Mouse (Mus musculus): ENCODE data around the gene Card10. TPM values are rescaled to one million over a fixed set of nuclear protein-coding genes. Genes with fewer than 3 reads are reported as not detected.

The Card10 gene
- polyA plus RNA-seq, 1 experiment from 2014 or later: 3.7 TPM

DNA sequence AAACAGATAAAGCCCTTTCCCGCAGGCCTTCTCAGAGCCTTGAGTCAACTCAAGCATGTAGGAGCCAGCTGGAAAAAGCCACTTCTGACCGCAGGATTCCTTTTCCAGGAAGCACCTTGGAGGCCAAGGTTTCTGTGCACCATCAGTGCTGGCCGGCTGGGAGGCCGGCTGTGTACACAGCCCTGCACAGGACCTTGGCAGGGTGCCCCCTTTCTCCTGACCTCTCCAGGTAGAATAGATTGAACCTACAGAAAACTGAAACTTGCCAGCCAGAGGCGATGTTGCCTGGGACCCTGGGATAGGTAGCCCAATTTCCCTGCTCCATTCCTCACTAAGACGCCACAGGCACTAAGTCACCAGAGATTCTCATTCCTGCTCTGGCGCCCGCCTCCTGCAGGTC is 43.0 kb upstream of the Card10 start:
- Histone ChIP-seq H3K4me1 (ENCODE audit: control insufficient read depth, insufficient read depth, low read length) (peaks cover 45% of the 10 kb centered on the region), H3K4me3 (ENCODE audit: low read depth, low read length) (peak overlapping the region; percentile 70), H3K4me2 (peak overlapping the region; percentile 78), H3K9me3 (replicated peaks; ENCODE audit: control insufficient read depth, low read length) (no peaks in the 10 kb centered on the region), H3K27ac (ENCODE audit: low read depth, low read length) (0 out of 2 replicates have a peak overlapping the region, but pooled peaks have one; percentile 23), H3K27me3 (ENCODE audit: control insufficient read depth, insufficient read depth, low read length) (peaks cover 4% of the 10 kb centered on the region), H3K9ac (ENCODE audit: low read depth, low read length) (peak overlapping the region; percentile 48; the same call in 1 of the 2 replicates), H3K36me3 (ENCODE audit: control insufficient read depth, insufficient read depth, low read length) (no peaks in the 10 kb centered on the region; the same call in 1 of the 2 replicates)
- WGBS (ENCODE audit: insufficient replicate concordance): 73% methylated on average over 8 of the region's 8 CpGs
- no peak for ATAC-seq (replicated peaks; ENCODE audit: insufficient number of reproducible peaks, low FRiP score, low TSS enrichment)

DNA sequence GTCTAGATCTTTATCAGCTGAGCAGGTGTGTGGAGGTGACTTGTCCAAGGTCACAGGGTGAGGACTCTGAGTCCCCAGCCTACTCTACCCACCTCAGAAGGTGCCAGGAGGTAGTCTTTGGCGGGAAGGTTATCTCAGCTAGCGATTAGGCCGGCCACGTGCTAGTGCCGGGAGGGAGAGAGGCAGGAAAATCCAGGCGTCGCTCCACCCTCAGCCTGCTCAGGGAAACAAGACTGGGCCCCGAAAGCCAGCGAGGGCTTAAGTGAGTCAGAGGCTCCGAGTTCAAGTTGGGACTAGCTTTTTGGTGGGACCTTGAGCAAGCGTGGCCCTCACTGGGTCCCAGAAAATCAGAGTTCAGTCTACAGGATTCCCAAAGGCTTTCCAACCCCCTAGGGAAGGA is 42.5 kb upstream of the Card10 start:
- peak overlapping the region; percentile 78 for H3K4me2 ChIP-seq
- H3K4me1 ChIP-seq (ENCODE audit: control insufficient read depth, insufficient read depth, low read length): peaks cover 44% of the 10 kb centered on the region
- no peak for ATAC-seq (replicated peaks; ENCODE audit: insufficient number of reproducible peaks, low FRiP score, low TSS enrichment)
- H3K9me3 ChIP-seq (replicated peaks; ENCODE audit: control insufficient read depth, low read length): no peaks in the 10 kb centered on the region
- WGBS (ENCODE audit: insufficient replicate concordance): 27% methylated on average over 11 of the region's 11 CpGs
- H3K27ac ChIP-seq (ENCODE audit: low read depth, low read length): peak overlapping the region; percentile 23; the same call in 1 of the 2 replicates
- H3K36me3 ChIP-seq (ENCODE audit: control insufficient read depth, insufficient read depth, low read length): no peaks in the 10 kb centered on the region; the same call in 1 of the 2 replicates
- H3K27me3 ChIP-seq (ENCODE audit: control insufficient read depth, insufficient read depth, low read length): peaks cover 6% of the 10 kb centered on the region
- H3K9ac ChIP-seq (ENCODE audit: low read depth, low read length): peak overlapping the region; percentile 48; the same call in 1 of the 2 replicates
- peak overlapping the region; percentile 70 for H3K4me3 ChIP-seq (ENCODE audit: low read depth, low read length)

DNA sequence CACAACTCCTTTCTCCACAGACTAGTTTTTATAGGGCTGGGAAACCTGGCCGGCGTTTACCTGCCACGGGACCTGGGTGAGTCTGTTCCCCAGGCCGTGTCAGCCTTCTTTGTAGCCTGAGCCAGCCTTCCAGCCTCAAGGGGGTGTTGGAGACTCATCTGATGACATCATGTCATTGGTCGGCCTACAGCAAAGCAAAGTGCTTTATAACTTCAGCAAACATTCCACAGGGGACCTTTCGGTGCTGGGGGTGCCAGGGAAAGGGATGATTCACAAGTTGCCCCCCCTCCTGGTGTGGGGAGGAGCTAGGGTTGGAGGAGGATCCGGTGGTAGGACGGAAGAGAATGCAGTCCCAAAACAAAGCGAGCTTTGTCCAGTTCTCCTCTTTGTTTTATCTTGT is 41.9 kb upstream of the Card10 start:
- H3K36me3 ChIP-seq (ENCODE audit: control insufficient read depth, insufficient read depth, low read length): no peaks in the 10 kb centered on the region; the same call in 1 of the 2 replicates
- peak overlapping the region; percentile 93 for H3K27ac ChIP-seq (ENCODE audit: low read depth, low read length)
- no peak for ATAC-seq (replicated peaks; ENCODE audit: insufficient number of reproducible peaks, low FRiP score, low TSS enrichment)
- no peaks in the 10 kb centered on the region for H3K9me3 ChIP-seq (replicated peaks; ENCODE audit: control insufficient read depth, low read length)
- peaks cover 44% of the 10 kb centered on the region for H3K4me1 ChIP-seq (ENCODE audit: control insufficient read depth, insufficient read depth, low read length)
- peak overlapping the region; percentile 78 for H3K4me2 ChIP-seq
- H3K27me3 ChIP-seq (ENCODE audit: control insufficient read depth, insufficient read depth, low read length): peaks cover 6% of the 10 kb centered on the region
- H3K9ac ChIP-seq (ENCODE audit: low read depth, low read length): peak overlapping the region; percentile 91
- H3K4me3 ChIP-seq (ENCODE audit: low read depth, low read length): peak overlapping the region; percentile 70
- 27% methylated on average over 9 of the region's 9 CpGs for WGBS (ENCODE audit: insufficient replicate concordance)

DNA sequence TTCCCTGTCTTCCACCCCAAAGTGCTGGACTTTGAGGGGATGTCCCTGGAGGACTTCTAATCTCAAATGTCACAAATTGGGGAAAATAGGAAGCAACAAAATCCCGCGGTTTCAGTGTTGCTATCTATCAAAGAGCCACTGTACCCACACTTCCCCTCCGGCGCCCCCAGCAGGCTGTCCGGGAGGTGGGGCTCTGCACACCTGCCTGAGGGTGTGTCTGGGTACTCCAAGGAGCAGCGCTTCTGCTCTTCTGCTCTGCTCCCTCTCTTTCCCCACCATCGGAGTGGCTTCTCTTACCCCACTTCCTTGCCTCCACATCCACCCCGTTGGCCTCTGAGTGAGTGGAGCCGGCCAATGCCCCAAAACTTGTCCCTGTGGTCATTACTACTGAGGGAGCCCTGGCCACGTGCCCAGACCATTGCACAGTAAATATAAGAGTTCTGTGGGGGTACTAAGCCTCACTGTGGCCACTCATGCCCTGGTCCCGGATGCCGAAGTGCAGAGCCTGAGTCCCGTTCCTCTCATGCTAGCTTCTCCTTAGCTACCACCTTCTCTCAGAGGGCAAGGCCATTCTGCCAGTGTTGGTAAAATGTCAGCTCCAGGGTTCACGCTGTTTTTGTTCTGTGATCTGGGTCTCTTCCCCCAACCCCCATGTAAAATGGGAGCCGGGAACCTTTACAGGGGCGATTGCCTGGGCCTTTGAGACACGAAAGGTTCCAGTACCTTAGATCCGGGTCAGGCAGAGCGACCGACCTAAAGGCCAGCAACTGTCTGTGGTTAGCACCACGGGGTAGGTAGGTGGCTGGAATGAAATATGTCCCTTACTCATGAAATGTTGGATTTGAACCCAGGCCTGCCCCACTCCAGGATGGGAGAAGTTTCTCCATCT is 41.0 kb upstream of the Card10 start:
- peak overlapping the region; percentile 93 for H3K27ac ChIP-seq (ENCODE audit: low read depth, low read length)
- H3K4me3 ChIP-seq (ENCODE audit: low read depth, low read length): peak overlapping the region; percentile 70
- H3K36me3 ChIP-seq (ENCODE audit: control insufficient read depth, insufficient read depth, low read length): no peaks in the 10 kb centered on the region; the same call in 1 of the 2 replicates
- peaks cover 41% of the 10 kb centered on the region for H3K4me1 ChIP-seq (ENCODE audit: control insufficient read depth, insufficient read depth, low read length)
- H3K4me2 ChIP-seq: peak overlapping the region; percentile 78
- H3K9ac ChIP-seq (ENCODE audit: low read depth, low read length): peak overlapping the region; percentile 91
- ATAC-seq (replicated peaks; ENCODE audit: insufficient number of reproducible peaks, low FRiP score, low TSS enrichment): no peak
- 31% methylated on average over 21 of the region's 21 CpGs for WGBS (ENCODE audit: insufficient replicate concordance)
- peaks cover 4% of the 10 kb centered on the region for H3K27me3 ChIP-seq (ENCODE audit: control insufficient read depth, insufficient read depth, low read length)
- H3K9me3 ChIP-seq (replicated peaks; ENCODE audit: control insufficient read depth, low read length): no peaks in the 10 kb centered on the region

DNA sequence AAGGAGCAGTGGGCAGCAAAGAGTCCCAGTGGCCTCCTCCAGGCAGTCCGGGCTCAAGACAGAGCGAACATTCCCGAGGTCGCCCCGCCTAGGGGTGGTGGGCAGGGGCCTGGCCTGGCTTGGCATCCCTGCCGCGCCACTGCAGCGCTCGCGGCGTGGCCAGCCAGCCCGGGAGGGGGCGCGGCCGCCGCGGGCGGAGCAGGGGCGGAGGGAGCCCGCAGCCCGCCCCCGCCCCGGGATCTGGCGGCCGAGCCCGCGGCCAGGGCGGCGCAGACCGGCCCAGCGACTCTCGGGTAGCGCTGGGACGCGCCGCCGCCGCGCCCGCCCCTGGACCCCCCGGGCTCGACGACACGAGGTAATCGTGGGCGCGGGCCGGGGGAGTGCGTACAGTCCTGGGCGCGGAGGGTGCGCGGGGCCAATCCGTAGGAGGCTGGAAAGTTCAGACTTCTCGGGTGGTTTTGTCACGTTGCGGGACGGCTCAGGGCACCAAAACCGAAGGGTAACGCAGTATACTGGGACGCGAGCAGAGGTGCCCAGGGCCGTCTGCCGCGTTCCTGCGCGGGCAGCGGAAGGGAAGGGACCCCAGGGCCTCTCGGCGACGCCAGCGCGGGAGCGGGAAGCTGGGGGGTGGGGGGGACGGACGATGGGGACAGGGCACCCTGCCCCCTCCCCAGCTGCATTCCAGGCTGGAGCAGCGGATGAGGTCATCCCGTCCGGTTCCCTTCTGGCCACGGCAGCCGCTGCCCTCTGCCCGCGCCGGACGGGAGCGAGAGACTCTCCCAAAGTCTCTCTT is 39.7 kb upstream of the Card10 start, which contains the start of gene Cdc42ep1:
Gene Cdc42ep1 (plus strand): TSS at position 254 of the 793 bp plus-strand sequence.
- peaks cover 4% of the 10 kb centered on the region for H3K27me3 ChIP-seq (ENCODE audit: control insufficient read depth, insufficient read depth, low read length)
- H3K4me3 ChIP-seq (ENCODE audit: low read depth, low read length): peak within 1 kb of the TSS; percentile 70
- no peaks in the 10 kb centered on the region for H3K36me3 ChIP-seq (ENCODE audit: control insufficient read depth, insufficient read depth, low read length)
- peaks cover 41% of the 10 kb centered on the region for H3K4me1 ChIP-seq (ENCODE audit: control insufficient read depth, insufficient read depth, low read length)
- WGBS (ENCODE audit: insufficient replicate concordance): under 1% methylated on average over 76 of the region's 86 CpGs
- H3K27ac ChIP-seq (ENCODE audit: low read depth, low read length): peak within 1 kb of the TSS; percentile 93
- peak within 1 kb of the TSS; percentile 91 for H3K9ac ChIP-seq (ENCODE audit: low read depth, low read length)
- ATAC-seq (replicated peaks; ENCODE audit: insufficient number of reproducible peaks, low FRiP score, low TSS enrichment): peak; percentile 77
- H3K4me2 ChIP-seq: peak within 1 kb of the TSS; percentile 78
- H3K9me3 ChIP-seq (replicated peaks; ENCODE audit: control insufficient read depth, low read length): no peaks in the 10 kb centered on the region

DNA sequence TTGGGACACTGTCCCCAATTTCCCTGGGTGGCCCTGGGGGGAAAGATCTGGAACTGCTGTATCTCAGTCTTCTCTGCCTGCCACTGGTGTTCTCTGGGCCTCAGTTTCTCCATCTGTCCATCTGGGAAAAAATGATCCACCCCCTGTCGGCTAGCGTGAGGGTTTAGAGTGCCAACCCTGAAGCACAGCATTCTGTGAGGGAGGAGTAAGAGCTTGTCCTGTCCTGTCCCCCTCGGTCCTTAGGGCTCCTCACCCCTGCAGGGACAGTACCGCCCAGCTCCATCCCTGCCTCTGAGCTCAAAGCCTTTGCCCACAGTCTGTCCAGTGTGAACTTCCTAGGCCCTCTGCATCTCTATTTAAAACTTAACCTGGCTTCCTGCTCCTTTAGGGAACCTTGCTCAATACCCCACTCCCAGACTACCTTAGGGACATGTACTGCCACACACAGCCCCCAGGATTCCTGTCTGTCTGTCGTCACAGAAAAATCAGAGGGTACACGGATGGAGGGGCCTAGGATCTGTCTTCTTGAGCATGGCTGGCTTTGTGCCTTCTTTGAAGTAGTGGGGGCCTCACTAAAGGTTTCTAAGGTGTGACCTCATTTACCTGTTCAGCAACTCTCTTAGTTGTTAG is 38.4 kb upstream of the Card10 start:
- no peak overlapping the region; the same call in 1 of the 2 replicates for H3K9ac ChIP-seq (ENCODE audit: low read depth, low read length)

DNA sequence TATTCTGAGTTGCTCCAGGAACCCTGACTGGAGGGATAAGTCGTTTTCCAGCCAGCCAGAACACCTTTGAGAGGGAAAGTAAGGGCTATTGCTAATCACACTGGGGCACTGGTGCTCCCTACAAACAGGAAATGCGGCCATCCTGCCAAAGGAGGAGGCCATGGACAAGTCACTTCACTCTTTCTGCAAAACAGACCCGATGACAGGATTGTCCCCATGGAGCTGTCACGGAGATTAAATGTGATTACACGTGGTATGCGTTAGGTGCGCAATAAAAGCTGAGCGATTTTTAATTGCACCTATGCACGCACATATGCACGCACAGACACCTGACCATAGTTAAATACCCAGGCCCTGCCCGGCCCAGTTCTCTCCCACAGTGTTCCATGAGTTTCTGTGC is 37.9 kb upstream of the Card10 start:
- H3K4me3 ChIP-seq (ENCODE audit: low read depth, low read length): no peak overlapping the region
- H3K4me1 ChIP-seq (ENCODE audit: control insufficient read depth, insufficient read depth, low read length): peaks cover 37% of the 10 kb centered on the region
- no peaks in the 10 kb centered on the region for H3K9me3 ChIP-seq (replicated peaks; ENCODE audit: control insufficient read depth, low read length)
- ATAC-seq (replicated peaks; ENCODE audit: insufficient number of reproducible peaks, low FRiP score, low TSS enrichment): no peak
- 59% methylated on average over 11 of the region's 11 CpGs for WGBS (ENCODE audit: insufficient replicate concordance)
- no peaks in the 10 kb centered on the region for H3K36me3 ChIP-seq (ENCODE audit: control insufficient read depth, insufficient read depth, low read length)
- H3K27me3 ChIP-seq (ENCODE audit: control insufficient read depth, insufficient read depth, low read length): peaks cover 4% of the 10 kb centered on the region
- H3K9ac ChIP-seq (ENCODE audit: low read depth, low read length): no peak overlapping the region; the same call in 1 of the 2 replicates
- H3K27ac ChIP-seq (ENCODE audit: low read depth, low read length): no peak overlapping the region
- H3K4me2 ChIP-seq: no peak overlapping the region

More for the DNA sequence above, 38.4 kb upstream of the Card10 start:
- 53% methylated on average over 6 of the region's 6 CpGs for WGBS (ENCODE audit: insufficient replicate concordance)
- H3K27me3 ChIP-seq (ENCODE audit: control insufficient read depth, insufficient read depth, low read length): peaks cover 4% of the 10 kb centered on the region
- H3K36me3 ChIP-seq (ENCODE audit: control insufficient read depth, insufficient read depth, low read length): no peaks in the 10 kb centered on the region
- H3K4me1 ChIP-seq (ENCODE audit: control insufficient read depth, insufficient read depth, low read length): peaks cover 38% of the 10 kb centered on the region
- ATAC-seq (replicated peaks; ENCODE audit: insufficient number of reproducible peaks, low FRiP score, low TSS enrichment): no peak
- no peak overlapping the region for H3K4me2 ChIP-seq
- H3K4me3 ChIP-seq (ENCODE audit: low read depth, low read length): no peak overlapping the region
- H3K9me3 ChIP-seq (replicated peaks; ENCODE audit: control insufficient read depth, low read length): no peaks in the 10 kb centered on the region
- H3K27ac ChIP-seq (ENCODE audit: low read depth, low read length): no peak overlapping the region

DNA sequence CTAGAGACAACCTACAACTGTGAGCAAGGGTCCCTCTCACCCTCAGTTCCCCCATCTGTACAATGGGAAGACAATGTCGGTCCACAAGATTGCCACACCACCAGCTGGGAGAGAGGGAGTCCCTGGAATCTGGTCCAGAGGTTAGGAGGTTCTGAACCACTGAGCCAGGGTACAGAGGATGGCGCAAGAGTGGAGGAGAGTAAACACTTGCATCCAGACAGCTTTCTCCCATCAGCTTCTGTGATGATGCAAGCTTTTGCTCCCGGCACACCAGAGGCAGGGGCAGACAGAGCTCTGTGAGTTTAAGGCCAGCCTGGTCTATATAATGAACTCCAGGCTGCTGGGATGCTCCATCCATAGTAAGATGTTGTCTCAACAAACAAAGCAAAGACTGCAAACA is 37.4 kb upstream of the Card10 start:
- Histone ChIP-seq H3K9me3 (replicated peaks; ENCODE audit: control insufficient read depth, low read length) (no peaks in the 10 kb centered on the region), H3K4me3 (ENCODE audit: low read depth, low read length) (no peak overlapping the region), H3K36me3 (ENCODE audit: control insufficient read depth, insufficient read depth, low read length) (no peaks in the 10 kb centered on the region), H3K4me2 (no peak overlapping the region), H3K27ac (ENCODE audit: low read depth, low read length) (0 out of 2 replicates have a peak overlapping the region, but pooled peaks have one; percentile 50), H3K27me3 (ENCODE audit: control insufficient read depth, insufficient read depth, low read length) (peaks cover 4% of the 10 kb centered on the region), H3K4me1 (ENCODE audit: control insufficient read depth, insufficient read depth, low read length) (peaks cover 37% of the 10 kb centered on the region), H3K9ac (ENCODE audit: low read depth, low read length) (no peak overlapping the region)
- ATAC-seq (replicated peaks; ENCODE audit: insufficient number of reproducible peaks, low FRiP score, low TSS enrichment): no peak
- 49% methylated on average over 3 of the region's 3 CpGs for WGBS (ENCODE audit: insufficient replicate concordance)

All from heart, embryonic 11.5 days (tissue).